In the genomic region with DNA sequence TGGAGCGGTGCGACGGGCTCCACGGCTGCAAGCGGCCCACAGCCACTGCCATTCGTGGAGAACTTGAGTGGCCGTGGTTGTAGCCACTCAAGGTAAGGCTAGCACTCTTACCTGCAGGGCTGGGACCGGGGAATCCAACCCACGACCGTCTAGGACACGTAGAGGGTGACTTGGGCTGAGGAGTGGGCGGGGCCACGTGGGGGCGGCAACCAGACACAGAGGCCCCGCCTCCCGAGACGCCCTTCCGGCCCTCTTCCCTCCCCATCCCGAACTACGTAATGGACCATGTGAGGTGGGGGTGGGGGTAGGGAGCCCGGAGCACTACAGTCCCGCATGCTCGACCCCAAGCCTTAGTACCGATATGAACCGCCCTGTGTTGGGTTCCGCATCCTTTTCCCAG, we compare ENCODE assay signal across 8 mouse cellular contexts.
DNase-seq lines count a peak whose midpoint lies in the region; ATAC-seq and TF ChIP-seq lines count a peak whose summit lies in the region.

No protein-coding gene starts in this region.

- no peak for TF ChIP-seq POLR2A in kidney, adult 2 months (IDR thresholded peaks at IDR 0.05; ENCODE audit: low read depth, low read length)

- H3K4me2 ChIP-seq in liver, postnatal 0 days (ENCODE audit: low read depth, low read length), result peak overlapping the region; percentile 77
- peak overlapping the region; percentile 60 for H3K4me2 ChIP-seq in neural tube, embryonic 12.5 days (replicated peaks)

- no peaks in the 10 kb centered on the region for H3K9me3 ChIP-seq in liver, postnatal 0 days (ENCODE audit: low read length)
- no peaks in the 10 kb centered on the region for H3K9me3 ChIP-seq in neural tube, embryonic 12.5 days

- no peak overlapping the region for H3K27ac ChIP-seq in gastrocnemius, adult 2 months
- H3K27ac ChIP-seq in kidney, adult 2 months (ENCODE audit: insufficient read depth, low read depth, low read length), result no peak overlapping the region
- no peak overlapping the region for H3K27ac ChIP-seq in liver, postnatal 0 days (ENCODE audit: low read depth)
- no peak overlapping the region for H3K27ac ChIP-seq in neural tube, embryonic 12.5 days

- intact Hi-C loops in gastrocnemius, adult 2 months (cut with DNase I), result no loop called here

- no peak for TF ChIP-seq EP300 in liver, postnatal 0 days (IDR thresholded peaks at IDR 0.05; ENCODE audit: low read depth)

- no peak for TF ChIP-seq CTCF in gastrocnemius, adult 2 months (IDR thresholded peaks at IDR 0.05)
- TF ChIP-seq CTCF in kidney, adult 2 months (conservative IDR thresholded peaks at IDR 0.05; ENCODE audit: insufficient read depth, insufficient read length, low read depth, low read length), result no peak
- no peak for TF ChIP-seq CTCF in liver, postnatal 0 days (IDR thresholded peaks at IDR 0.05; ENCODE audit: low read depth)

- ATAC-seq in liver, postnatal 0 days, result peak; percentile 87
- ATAC-seq in neural tube, embryonic 12.5 days (ENCODE audit: low FRiP score, low read depth), result peak; percentile 93

- H3K9ac ChIP-seq in liver, postnatal 0 days (replicated peaks), result peak overlapping the region; percentile 39; the same call in 1 of the 2 replicates
- H3K9ac ChIP-seq in neural tube, embryonic 12.5 days, result 0 out of 2 replicates have a peak overlapping the region, but pooled peaks have one; percentile 29

- peak overlapping the region; percentile 50 for H3K4me3 ChIP-seq in gastrocnemius, adult 2 months
- H3K4me3 ChIP-seq in kidney, adult 2 months (ENCODE audit: insufficient read depth, low read depth, low read length), result no peak overlapping the region
- peak overlapping the region; percentile 40 for H3K4me3 ChIP-seq in liver, postnatal 0 days (ENCODE audit: low read depth, low read length)
- peak overlapping the region; percentile 31 for H3K4me3 ChIP-seq in neural tube, embryonic 12.5 days

- H3K4me1 ChIP-seq in kidney, adult 2 months (ENCODE audit: control insufficient read depth, insufficient read depth, low read length), result peaks cover 2% of the 10 kb centered on the region; the same call in 1 of the 2 replicates
- peaks cover 4% of the 10 kb centered on the region for H3K4me1 ChIP-seq in liver, postnatal 0 days (ENCODE audit: insufficient read depth)
- H3K4me1 ChIP-seq in neural tube, embryonic 12.5 days, result peaks cover 8% of the 10 kb centered on the region

- WGBS in kidney, adult 2 months, result 17% methylated on average over 26 of the region's 26 CpGs
- WGBS in liver, postnatal 0 days (ENCODE audit: insufficient replicate concordance), result 5% methylated on average over 25 of the region's 26 CpGs
- WGBS in neural tube, embryonic 12.5 days, result 4% methylated on average over 26 of the region's 26 CpGs

- H3K27me3 ChIP-seq in kidney, adult 2 months (replicated peaks; ENCODE audit: control insufficient read depth, insufficient read depth, low read length), result no peaks in the 10 kb centered on the region
- no peaks in the 10 kb centered on the region for H3K27me3 ChIP-seq in liver, postnatal 0 days (ENCODE audit: insufficient read depth, low read length)
- H3K27me3 ChIP-seq in neural tube, embryonic 12.5 days (replicated peaks), result no peaks in the 10 kb centered on the region

- no peak for DNase-seq in gastrocnemius, adult 2 months
- no peak for DNase-seq in gastrocnemius, adult 18-20 months (ENCODE audit: low spot score)
- peak; percentile 56 for DNase-seq in c-Kit-positive CD71-negative TER-119-negative erythroid progenitor cells, embryonic 14.5 days (ENCODE audit: low read depth)
- DNase-seq in gonadal fat pad, adult 2 months (ENCODE audit: low read depth), result peak; percentile 28
- peak; percentile 49 for DNase-seq in kidney, adult 2 months
- peak; percentile 82 for DNase-seq in liver, postnatal 0 days
- peak; percentile 80 for DNase-seq in thymus, postnatal 0 days (ENCODE audit: low spot score)

- H3K36me3 ChIP-seq in kidney, adult 2 months (ENCODE audit: control insufficient read depth, insufficient read depth, low read length), result no peaks in the 10 kb centered on the region
- H3K36me3 ChIP-seq in liver, postnatal 0 days (replicated peaks; ENCODE audit: insufficient read depth, low read length), result peaks cover 8% of the 10 kb centered on the region
- H3K36me3 ChIP-seq in neural tube, embryonic 12.5 days, result peaks cover 8% of the 10 kb centered on the region

Comparison
In these comparisons a context has a peak if more than half of its experiments do, and no peak if none do; other contexts are left out.
1. DNase-seq: peak in c-Kit-positive CD71-negative TER-119-negative erythroid progenitor cells, embryonic 14.5 days (single experiment), gonadal fat pad, adult 2 months (single experiment), kidney, adult 2 months (single experiment), liver, postnatal 0 days (single experiment) and thymus, postnatal 0 days (single experiment); none in gastrocnemius, adult 2 months (single experiment) and gastrocnemius, adult 18-20 months (single experiment).